Mouse (Mus musculus) lung, postnatal 0 days (tissue): Measurements from ENCODE around the gene Tm7sf2.

Source experiments
- CTCF ChIP-seq: IDR thresholded peaks from 2 replicates; pipeline ENCODE4 v1.5.1; 2016; ENCODE audit warnings: antibody characterized with exemption, mild to moderate bottlenecking
- EP300 ChIP-seq: IDR thresholded peaks from 2 replicates; pipeline ENCODE4 v1.6.1; 2016; ENCODE audit warnings: antibody characterized with exemption, mild to moderate bottlenecking, control low read depth

DNA sequence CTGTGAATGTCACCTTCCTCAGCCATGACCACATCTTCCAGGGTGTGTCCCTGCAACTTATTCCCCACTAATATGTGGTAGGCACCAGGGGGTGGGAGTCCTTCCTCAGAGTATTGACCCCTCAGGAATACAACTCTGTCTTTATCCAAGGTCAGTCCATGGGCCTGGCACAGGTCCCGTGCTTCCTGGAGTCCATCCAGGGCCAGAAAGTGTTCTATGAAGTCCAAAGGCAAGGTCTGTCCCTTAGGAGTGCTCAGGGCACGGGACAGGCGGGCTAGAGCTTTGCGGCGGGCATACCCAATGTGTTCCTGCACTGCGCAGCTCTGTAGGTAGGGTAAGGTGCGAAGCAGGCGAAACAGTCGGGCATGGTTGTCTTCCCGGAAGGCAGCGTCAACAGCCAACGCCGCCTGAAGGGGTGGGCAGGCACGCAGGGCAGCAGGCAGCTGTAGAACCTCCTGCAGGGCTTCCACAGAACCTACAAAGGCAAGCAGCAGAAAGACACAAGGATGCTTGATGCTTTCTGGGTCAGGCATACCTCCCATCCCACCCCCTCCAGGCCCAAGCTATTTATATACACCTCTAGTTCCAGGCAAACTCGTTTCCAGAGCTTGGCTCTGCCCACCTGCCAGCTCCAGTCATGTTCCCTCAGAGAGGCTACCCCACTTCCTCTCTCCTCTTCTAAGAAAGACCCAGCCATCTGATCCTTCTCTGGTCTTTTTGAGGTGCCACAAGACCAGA lies 48.1 kb upstream of the Tm7sf2 start:
- TF ChIP-seq CTCF, result no peak
- no peak for TF ChIP-seq EP300
